Mouse (Mus musculus): ENCODE results near the gene Lasp1.

Gene Lasp1

DNA sequence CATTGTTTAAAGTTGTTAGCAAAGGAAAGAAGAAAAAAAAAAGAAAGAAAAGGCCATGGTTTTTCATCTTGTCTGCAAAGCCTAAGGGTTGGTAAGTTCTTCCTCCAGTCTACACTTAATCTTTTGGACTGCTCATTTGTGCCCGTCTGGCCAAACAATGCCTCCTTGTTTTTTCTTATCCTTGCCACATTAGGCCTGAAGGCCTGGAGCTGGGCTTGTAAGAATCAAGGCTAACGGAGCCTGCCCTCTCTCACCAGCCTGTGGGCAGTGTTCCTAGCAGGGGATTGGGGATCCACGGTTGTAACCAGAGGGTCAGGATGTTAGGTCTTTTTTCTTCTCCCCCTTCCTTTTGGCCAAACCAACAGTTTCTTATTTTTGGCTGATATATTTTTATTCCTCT is 12.2 kb downstream of the Lasp1 start:
- no peak for DNase-seq (ENCODE audit: low spot score in 2 of 2)

DNA sequence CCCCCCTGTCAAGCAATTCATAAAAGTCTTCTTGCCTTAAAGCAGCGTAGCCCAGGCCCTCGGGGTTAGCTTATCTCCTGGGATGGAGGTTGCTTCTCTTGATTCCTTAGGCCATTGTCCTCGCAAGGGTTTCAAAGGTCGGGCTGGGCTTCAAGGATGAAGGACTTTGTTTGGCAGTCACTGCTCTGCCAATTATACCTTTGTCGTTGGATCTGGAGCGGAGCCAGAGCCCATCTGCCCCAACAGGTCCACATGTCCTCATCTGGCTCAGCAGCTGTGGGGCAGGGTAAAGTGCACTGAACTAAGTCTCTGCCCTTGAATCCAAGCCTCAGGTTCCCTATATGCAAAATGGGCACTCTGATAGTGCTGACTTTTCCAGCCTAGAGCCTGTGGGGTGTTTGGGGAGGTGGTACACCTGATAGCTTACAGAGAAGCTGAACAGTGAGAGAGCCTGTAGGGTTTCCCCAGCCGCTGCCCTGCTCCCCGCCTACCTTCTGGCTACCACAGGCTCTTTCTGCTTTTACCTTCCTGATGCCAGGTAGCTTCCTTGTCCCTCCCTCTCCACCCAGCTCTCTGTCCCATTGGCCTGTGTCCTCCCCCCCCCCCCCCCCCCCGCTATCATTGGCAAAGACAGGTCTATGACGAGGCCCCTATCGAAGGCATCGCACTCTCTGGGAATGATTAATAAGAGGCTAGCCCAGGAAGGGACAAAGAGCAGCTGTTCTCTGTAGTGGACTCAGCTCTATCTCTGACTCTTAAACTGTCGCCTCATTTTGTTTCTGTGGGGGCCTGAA is 13.0 kb downstream of the Lasp1 start:
- DNase-seq (ENCODE audit: low spot score in 2 of 2): no peak

DNA sequence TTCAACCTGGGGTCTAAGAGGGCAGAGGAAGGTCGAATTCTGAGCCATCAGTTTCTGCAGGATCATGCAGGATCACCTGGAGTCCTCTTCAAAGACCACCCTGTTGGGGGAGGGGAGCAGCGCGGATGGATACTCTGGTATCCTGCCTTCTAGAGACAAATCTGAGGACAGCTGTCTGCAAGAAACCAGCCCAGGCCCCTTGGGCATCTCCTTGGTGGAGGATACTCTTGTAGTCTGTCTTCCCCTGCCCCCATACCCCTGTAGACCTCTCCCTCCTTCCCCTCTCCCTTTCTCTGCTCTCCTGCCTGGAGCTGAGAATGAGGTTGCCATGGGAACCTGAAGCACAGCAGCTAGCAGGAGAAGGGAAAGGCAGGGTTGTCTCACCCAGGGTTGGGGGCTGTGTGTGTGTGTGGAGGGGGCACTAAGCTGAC is 13.7 kb downstream of the Lasp1 start:
- DNase-seq (ENCODE audit: low spot score in 2 of 2): no peak

DNA sequence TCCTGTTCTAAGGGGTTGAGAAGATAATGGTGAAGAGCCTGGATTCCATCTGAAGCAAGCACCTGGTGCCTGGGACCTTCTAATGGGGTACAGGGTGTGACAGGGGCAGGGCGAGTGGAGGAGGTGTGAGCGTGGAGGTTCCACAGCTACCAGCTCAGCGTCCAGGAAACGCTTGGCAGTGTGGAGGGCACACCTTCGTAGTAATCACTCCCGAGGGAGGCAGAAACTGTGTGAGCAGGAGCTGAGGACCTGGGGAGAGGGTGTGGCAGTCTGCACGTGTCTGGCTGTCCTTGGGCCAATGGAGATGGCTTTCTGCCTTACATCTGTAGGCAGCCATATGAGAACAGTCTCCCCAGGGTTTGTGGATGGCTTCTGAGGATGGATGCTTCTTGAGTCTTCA is 14.3 kb downstream of the Lasp1 start:
- no peak for DNase-seq (ENCODE audit: low spot score in 2 of 2)

DNA sequence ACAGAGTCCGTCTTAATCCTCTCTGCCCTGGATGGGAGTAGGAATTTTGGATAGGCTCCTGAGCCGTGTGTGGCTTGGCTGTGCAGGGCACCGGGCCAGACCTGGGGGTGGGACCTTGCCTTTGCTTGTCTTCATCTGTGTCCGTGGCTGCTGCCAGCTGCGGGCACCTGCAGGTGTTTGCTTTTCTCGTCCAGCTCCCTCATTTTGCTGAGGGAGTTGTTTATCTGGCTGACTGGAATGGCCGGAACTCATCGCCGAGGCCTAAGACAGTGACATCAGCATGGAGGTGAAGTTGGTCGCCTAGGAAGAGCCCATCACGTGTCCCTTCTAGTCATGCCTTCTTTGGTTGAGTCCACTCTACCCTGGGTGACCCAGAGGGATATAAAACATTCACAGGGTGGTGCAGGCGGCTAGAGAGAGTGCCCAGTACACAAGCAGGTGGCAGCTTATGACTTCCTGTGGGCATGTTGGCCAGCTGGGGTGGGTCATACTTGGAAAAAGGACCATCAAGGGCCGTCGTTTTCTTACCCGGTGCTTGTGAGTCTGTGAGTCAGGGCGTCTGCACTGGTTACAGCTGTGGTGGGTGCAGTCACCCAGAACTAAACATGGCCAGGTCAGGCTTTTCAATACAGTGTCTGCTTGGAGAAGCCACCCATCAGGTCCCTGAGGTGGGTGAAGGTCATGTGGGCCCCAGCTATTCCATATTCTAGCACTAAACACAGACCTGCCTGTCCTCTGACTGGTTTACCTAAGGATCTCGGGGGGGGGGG is 15.1 kb downstream of the Lasp1 start:
- no peak for DNase-seq (ENCODE audit: low spot score in 2 of 2)

DNA sequence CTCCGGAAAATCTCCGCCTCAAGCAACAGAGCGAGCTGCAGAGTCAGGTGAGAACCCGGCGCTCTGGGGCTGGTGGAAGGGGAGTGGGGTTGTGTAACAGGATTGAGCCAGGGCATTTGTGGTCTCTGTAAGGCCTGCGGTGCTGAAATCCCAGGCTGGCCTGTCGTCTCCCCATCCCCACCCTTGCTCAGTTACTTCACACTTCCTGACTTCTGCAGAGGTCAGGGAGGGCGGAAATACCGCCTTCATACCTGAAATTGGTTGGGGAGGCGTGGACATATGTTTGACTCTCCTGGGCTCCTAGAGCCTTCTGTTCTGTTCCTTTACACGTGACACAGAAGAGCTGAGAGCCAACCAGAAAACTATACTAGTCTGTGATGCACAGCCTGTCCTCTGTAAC is 16.9 kb downstream of the Lasp1 start:
- no peak for DNase-seq (ENCODE audit: low spot score in 2 of 2)

DNA sequence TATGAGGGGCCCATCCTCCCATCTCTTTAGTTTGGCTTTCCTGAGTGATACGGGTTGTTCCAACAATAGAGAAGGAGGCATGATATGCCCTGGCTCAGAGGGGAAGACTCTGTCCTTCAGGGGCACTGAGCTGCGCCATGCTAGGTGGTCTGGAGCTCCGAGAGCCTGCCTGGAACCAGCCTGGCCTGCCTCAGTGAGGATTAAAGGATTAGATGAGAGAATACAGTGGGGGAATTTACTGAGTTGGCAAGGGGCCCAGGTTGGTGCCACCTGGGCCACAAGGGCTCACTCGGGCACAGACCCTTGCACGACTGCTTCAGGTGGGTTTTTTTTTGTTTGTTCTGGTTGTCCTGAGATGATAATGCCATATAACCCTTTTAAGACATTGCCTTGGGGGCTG is 17.4 kb downstream of the Lasp1 start:
- DNase-seq (ENCODE audit: low spot score in 2 of 2): no peak

DNA sequence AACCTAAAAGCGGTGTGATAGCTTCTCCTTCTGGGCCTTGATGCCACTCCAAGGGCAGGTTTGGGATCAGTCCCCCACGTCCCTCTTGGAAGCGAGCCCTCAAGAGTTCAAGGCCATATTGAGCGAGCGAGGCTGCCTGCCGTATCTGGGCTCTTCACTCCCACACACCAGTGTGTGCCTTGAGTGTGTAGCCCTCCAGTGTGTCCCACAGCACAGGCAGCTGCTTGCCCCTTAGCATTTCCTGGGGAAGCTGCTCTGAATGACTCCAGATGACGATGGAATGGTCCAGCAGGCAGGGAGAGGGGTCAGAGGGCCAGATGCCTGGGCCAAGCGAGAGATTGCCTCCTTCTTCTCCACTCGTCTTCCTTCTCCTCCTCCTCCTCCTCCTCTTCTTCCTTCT is 18.1 kb downstream of the Lasp1 start:
- no peak for DNase-seq (ENCODE audit: low spot score in 2 of 2)

DNA sequence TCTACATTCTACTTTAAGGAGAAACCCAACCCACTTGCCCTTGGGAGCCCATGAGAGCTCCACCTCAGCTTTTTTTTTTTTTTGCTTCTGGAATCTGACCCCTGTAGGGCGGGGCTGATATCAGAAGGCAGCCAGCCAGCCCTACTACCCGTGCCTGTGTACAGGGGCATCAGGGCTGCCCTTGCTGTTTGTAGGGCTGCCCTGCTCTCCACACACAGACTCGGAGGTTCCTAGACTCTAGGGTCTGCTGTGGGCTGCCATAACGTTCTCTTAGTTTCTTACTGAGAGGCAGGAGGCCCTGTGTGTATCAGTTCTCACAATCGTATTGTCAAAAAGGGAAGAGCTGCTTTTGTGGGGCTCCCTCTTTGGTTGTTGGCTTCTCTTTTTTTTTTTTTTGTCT is 18.6 kb downstream of the Lasp1 start:
- DNase-seq (ENCODE audit: low spot score in 2 of 2): no peak

DNA sequence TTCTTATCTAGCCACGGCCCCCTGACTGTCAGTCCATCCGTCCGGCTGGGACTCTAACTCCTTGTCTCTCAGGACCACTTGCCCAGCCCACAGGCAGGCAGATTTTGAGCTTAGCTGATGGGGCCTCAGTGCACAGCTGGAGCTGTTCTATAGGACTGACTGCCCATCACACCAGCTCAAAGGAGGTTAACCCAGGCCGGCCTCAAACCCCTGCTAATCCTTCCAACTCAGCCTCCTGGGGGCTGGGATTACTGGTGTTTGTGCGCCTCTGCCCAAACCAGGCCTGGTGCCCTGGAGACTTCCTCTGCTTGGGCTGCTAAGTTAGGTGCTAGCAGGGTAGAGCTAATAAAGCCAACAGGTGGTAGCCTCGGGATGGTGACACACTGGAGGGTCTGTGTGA is 19.2 kb downstream of the Lasp1 start:
- DNase-seq (ENCODE audit: low spot score in 2 of 2): no peak

DNA sequence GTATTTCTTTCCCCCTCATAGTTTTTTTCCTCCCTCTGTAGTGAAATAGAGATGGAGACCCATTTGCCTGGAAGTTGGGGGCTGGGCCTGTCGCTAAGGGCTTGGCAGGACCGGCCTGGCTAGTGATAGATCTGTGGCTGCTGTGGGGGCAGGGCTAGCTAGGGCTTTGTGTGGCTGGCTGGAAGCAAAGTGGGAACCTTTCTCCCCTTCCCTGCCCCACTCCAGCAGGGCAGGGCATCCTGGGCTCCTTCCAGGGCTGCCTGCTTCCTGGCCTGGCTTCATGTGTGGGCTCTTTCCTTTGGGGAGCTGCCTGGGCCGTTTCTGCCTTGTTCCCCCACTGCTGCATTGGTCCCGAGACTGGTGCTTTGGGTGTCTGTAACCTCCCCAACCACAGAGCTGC is 19.8 kb downstream of the Lasp1 start:
- no peak for DNase-seq (ENCODE audit: low spot score in 2 of 2)

DNA sequence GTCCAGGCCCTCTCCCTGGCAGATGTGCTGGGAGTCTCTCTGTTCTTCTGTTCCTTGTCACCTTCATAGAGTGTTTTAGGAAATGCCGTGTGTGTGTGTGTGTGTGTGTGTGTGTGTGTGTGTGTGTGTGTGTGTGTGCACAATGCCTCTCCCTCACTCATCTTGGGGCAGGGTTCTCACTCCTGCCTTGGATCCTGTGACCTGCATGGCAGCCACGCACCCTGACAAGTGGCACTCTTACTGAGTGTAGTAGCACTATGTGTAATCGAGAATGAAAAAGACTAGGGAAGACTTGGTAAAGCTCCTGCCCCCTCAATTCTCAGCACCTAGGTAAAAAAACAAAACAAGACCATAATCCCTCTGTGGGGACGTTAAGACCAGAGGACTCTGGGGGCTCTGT is 20.3 kb downstream of the Lasp1 start:
- no peak for DNase-seq (ENCODE audit: low spot score in 2 of 2)

DNA sequence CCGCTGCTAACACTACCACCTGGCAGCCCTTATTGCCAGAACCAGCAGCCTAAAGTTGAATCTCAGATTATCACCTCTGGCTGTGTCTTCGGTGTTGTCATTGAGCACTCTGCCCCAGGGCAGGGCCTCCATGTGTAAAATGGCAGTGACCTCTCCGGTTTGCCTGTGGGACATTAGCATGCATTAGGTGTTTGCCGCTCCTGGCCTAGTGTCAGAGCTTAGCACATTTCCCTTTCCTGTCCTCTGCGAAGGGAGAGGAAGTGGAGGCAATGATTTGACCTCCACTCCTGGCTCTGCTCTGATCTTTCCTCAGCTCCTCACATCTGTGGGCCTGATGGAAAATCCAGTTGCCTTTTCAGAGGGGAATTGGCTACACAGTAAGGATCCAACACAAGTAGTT is 21.1 kb downstream of the Lasp1 start:
- no peak for DNase-seq (ENCODE audit: low spot score in 2 of 2)

DNA sequence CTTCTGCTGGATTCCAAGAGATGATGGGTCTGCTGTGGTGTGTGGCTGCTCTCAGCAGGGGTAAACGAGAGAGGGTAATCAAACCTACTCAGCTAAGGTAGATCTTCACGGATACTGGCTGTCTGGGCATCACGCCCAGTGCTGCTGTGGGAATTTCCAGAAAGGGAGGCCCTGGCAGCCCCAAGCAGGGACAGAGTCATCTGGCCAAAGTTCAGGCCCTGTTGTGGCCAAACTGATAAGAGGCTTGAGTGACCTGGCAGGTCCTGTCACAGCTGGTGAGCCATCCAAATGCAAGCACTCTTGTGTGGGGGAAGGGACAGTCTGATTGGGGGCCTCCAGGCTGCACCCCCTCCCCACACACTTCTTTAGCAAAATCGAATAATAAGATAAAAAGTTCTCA is 22.0 kb downstream of the Lasp1 start:
- DNase-seq (ENCODE audit: low spot score in 2 of 2): peak in 1 of 2 experiments; percentile 73

DNA sequence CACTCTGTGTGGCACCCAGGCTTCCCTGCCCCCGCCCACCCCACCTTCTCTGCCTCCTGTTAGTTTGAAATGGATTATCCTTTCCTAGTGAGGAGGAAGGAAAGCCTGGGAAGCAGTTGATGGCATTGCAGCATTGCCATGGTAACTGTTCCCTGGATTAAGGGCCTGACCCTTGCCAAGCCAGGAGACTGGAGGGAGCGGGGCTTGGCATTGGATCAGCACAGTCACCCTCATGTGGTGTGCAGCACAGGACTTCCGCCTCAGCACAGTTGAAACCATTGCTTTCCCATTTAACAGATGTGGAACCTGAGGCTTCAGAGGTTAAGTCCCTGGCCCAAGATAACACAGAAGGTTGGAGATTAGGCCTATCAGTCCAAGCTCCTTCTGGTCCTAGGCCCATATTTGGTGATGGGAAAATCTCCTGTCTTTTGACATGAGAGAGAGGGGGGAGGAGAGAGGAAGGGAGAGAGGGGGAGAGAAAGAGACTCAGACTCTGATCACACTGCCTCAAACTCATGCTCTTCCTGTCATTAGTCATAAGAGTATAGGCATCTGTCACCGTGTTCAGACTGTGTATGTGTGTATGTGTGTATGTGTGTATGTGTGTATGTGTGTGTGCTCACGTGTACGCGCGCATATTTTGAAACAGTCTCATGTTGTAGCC is 22.7 kb downstream of the Lasp1 start:
- DNase-seq (ENCODE audit: low spot score in 2 of 2): no peak

DNA sequence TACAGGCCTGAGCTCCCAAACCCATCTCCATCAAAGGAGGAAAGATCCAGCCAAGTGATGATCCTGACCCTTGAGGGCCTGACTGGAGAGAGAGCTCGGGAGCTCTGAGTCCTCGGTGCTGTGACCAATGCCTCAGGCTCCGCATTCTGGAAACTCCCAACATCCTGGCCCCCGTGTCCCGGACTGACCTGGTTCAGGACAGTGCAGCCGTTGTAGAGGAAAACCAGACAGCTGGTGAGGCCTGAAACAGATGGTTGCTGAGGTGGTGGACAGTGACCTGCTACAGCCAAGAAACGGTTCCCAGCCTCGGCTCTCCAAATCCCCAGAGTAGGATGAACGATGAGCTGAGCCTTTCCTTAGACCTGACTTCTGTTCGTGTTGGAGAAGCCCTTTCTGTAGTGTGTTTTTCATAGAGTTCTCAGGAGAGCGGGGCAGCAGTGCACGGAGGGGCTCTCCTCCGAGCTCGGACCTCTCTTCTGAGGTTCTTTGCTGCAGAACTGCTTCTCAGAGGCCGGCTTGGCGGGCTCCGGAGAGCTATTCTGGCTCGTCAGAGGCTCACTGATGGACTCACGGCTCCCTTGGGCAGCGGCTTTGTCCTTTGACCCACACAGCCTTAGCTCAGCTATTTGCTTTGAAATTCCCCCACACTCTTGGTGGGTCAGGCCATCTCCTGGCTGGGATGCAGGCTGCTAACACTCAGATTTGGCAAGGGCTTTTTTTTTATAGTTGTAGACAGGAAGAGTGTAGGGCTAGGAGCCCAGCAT is 24.2 kb downstream of the Lasp1 start:
- DNase-seq (ENCODE audit: low spot score in 2 of 2): no peak

DNA sequence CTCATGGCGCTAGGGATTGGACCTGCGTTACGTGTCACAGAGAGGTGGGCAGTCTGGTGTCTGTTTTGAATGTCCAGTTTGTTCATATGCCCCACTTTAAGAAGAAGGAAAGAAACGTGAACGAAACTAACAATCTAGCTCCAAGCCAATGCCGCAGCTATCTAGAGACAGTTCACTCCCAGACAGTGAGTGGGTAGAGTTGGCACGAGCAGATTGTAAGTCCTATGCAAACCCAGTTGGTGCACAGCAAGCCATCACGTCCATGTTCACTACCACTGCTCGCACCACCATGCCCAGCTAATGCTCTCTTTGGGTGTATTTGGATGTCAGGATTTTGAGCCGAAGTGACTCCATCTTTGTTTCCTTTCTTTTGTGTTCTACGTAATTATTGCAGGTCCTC is 25.4 kb downstream of the Lasp1 start:
- DNase-seq (ENCODE audit: low spot score in 2 of 2): no peak

DNA sequence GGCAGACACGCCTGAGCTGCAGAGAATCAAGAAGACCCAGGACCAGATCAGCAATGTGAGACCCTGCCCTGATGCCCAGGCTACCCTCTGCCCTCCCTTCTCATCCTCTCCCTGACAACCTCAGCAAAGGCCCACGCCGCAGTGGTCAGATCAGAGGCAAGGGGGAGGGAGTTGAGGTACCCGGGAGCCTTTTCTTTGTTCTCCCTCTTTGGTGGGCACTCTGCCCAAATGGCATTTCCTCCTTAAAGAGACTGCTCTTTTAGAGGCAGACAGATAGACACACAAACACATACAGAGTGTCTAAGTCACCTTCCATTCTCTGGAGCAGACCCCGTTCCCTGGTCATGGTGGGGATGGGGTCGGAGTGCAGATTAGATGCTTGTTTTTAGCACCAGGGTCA is 26.1 kb downstream of the Lasp1 start:
- DNase-seq (ENCODE audit: low spot score in 2 of 2): no peak

DNA sequence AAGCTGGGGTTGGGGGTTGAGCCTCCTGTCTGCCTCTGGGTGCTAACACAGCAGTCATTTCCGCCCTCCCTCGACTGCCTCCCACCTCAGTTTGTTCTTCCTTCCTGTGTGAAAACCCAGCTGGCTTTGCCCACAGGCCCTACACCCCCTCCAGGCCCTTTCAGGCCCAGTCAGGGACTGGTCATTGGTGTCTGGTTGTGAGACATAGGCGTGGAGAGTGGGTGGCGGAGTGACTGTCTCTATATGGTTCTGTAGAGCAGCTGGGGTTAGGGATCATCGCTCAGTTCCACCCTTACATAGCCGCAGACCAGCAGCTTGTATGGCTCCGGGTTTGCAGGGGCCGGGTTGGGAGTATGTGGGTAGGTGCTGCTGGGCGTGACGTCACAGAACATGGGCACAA is 26.5 kb downstream of the Lasp1 start:
- no peak for DNase-seq (ENCODE audit: low spot score in 2 of 2)

DNA sequence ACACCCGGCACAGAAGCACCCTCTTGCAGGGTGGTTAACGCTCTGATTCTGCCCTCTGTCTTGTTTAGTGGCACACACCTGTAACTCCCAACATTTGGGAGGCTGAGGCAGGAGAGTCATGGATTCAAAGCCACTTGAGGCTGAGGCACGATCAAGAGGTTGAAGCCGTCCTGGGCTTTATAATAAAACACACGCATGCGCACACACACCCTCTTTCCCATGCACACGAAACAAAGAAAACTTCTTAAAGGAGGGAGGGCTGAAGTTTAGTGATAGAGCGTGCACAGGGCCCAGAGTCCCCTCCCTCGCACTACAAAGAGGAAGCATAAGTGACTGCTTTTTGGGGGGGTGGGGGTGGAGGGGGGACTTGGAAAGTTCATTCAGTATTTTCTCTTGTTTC is 27.2 kb downstream of the Lasp1 start:
- DNase-seq (ENCODE audit: low spot score in 2 of 2): no peak

DNA sequence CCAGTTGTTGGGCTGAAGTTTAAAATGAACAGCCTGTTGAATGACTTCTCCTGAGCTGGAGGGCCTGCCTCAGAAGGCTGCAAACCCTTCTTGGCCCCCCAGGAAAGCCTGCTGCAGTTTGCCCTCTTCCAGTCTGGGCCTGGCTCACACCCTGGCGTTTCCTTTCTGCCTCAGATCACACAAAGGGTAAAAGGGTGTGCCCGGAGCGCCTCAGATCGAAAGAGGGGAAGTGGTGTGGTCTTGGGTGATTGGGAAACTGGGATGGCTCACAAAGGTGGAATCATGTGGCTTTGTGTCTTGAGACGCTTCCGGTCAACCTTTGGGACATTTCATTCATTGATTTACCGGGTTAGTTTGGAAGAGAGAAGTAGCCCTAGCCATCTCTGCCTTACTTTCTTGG is 27.6 kb downstream of the Lasp1 start:
- no peak for DNase-seq (ENCODE audit: low spot score in 2 of 2)

DNA sequence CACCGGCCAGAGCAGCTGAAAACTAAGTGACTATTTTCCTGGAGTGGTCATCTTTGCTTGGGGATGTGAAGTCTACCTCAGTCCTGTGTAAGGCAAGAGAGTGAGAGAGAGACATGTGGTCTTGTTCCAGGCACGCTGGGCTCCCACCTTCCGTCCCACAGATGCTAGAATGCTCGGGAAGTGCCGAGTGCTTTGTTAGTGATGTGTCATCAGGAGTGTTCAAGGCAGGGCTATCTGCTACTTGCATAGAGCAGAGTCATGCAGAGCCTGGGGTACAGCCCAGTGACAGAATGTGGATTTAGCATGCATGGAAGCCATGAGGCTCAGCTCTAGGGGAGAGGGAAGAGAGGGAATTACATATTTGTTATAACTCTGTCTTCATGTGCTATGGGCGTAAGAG is 28.9 kb downstream of the Lasp1 start:
- no peak for DNase-seq (ENCODE audit: low spot score in 2 of 2)

Data from urinary bladder, adult 18-20 months (tissue).